Mouse (Mus musculus): ENCODE data around the gene Zdhhc9. TPM values are rescaled to one million over a fixed set of nuclear protein-coding genes. Genes with fewer than 3 reads are reported as not detected.
A peak's percentile ranks its signal among the peaks of the same experiment; 100 is the strongest.

Gene Zdhhc9
- polyA plus RNA-seq, 1 experiment from 2014 or later: 3.6 TPM

- Histone ChIP-seq H3K9me3 (no peaks in the 10 kb centered on the region), H3K36me3 (replicated peaks) (peaks cover 4% of the 10 kb centered on the region; the same call in 1 of the 2 replicates), H3K27me3 (ENCODE audit: poor library complexity, severe bottlenecking) (no peaks in the 10 kb centered on the region), H3K4me1 (peaks cover 7% of the 10 kb centered on the region), H3K27ac (no peak overlapping the region), H3K4me3 (no peak overlapping the region)
- 83% methylated on average over 4 of the region's 4 CpGs for WGBS
- no peak for DNase-seq (ENCODE audit: extremely low spot score, low spot score)
Measured at GRCm38 (mm10) chrX:48202995-48203394, 5.7 kb downstream of the Zdhhc9 start.

GRCm38 (mm10) chrX:48202436-48202835 lies 6.2 kb downstream of the Zdhhc9 start:
- Histone ChIP-seq H3K27me3 (ENCODE audit: poor library complexity, severe bottlenecking) (no peaks in the 10 kb centered on the region), H3K36me3 (replicated peaks) (peaks cover 4% of the 10 kb centered on the region; the same call in 1 of the 2 replicates), H3K4me1 (peaks cover 3% of the 10 kb centered on the region), H3K9me3 (no peaks in the 10 kb centered on the region), H3K27ac (no peak overlapping the region), H3K4me3 (no peak overlapping the region)
- no peak for DNase-seq (ENCODE audit: extremely low spot score, low spot score)
- WGBS: 92% methylated on average over 7 of the region's 7 CpGs

- DNase-seq (ENCODE audit: extremely low spot score, low spot score): no peak
- peaks cover 4% of the 10 kb centered on the region; the same call in 1 of the 2 replicates for H3K36me3 ChIP-seq (replicated peaks)
- no peaks in the 10 kb centered on the region for H3K9me3 ChIP-seq
- no peaks in the 10 kb centered on the region for H3K27me3 ChIP-seq (ENCODE audit: poor library complexity, severe bottlenecking)
- no peak overlapping the region for H3K4me3 ChIP-seq
- no peak overlapping the region for H3K27ac ChIP-seq
- no peaks in the 10 kb centered on the region for H3K4me1 ChIP-seq
- WGBS: 84% methylated on average over 7 of the region's 7 CpGs
Measured at GRCm38 (mm10) chrX:48201973-48202372, 6.7 kb downstream of the Zdhhc9 start.

GRCm38 (mm10) chrX:48200699-48201098 lies 8.0 kb downstream of the Zdhhc9 start:
- H3K9me3 ChIP-seq: no peaks in the 10 kb centered on the region
- H3K4me3 ChIP-seq: no peak overlapping the region
- peaks cover 5% of the 10 kb centered on the region; the same call in 1 of the 2 replicates for H3K36me3 ChIP-seq (replicated peaks)
- H3K4me1 ChIP-seq: no peaks in the 10 kb centered on the region
- no peak for DNase-seq (ENCODE audit: extremely low spot score, low spot score)
- no peaks in the 10 kb centered on the region for H3K27me3 ChIP-seq (ENCODE audit: poor library complexity, severe bottlenecking)
- H3K27ac ChIP-seq: no peak overlapping the region
- WGBS: 92% methylated on average over 3 of the region's 3 CpGs

DNA sequence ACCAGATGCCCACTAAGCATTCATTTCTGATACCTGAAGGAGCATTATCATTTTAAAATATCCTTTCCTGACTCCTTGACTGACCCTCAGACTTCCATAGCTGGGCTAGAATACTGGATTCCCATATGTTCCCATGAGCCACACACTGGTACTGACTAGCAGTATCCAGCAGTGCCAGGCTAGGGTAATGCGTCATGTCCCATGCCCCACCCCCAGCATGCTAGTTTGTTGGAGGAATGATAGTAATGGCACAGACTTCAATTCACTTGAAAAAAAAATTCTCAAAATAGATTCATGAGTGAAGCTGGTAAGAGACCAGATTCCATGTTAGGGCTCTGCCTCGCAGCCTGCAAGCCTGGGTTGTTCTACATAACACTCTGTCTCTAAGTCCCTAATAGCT lies 9.7 kb downstream of the Zdhhc9 start:
- no peak for DNase-seq (ENCODE audit: extremely low spot score, low spot score)
- Histone ChIP-seq H3K36me3 (replicated peaks) (peaks cover 11% of the 10 kb centered on the region; the same call in 1 of the 2 replicates), H3K4me1 (no peaks in the 10 kb centered on the region), H3K27me3 (ENCODE audit: poor library complexity, severe bottlenecking) (no peaks in the 10 kb centered on the region), H3K27ac (no peak overlapping the region), H3K9me3 (no peaks in the 10 kb centered on the region), H3K4me3 (no peak overlapping the region)
- WGBS: 92% methylated on average over 2 of the region's 2 CpGs

DNA sequence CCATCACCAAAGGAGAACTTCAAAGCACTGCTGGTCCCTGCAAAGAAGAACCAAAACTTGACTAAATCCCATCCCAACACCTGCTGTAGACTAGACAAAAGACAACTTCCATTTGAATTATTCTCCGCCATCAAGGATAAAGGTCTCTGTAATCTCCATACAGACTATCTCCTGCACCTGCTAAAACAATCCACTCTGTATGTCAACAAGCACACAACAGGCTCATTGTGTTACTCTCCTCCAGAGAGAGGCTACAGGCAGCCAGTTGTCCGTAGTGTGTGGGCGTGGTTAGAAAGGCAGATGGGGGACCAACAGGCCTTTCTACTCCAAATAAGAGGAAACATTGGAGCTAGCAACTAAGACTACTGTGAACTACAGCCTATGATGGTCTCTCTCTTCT lies 10.8 kb downstream of the Zdhhc9 start:
- no peak for DNase-seq (ENCODE audit: extremely low spot score, low spot score)
- Histone ChIP-seq H3K27me3 (ENCODE audit: poor library complexity, severe bottlenecking) (no peaks in the 10 kb centered on the region), H3K4me3 (no peak overlapping the region), H3K4me1 (peaks cover 8% of the 10 kb centered on the region; the same call in 1 of the 2 replicates), H3K36me3 (replicated peaks) (peaks cover 11% of the 10 kb centered on the region; the same call in 1 of the 2 replicates), H3K9me3 (no peaks in the 10 kb centered on the region), H3K27ac (no peak overlapping the region)
- WGBS: 87% methylated on average over 3 of the region's 3 CpGs

GRCm38 (mm10) chrX:48193235-48194152 lies 15.2 kb downstream of the Zdhhc9 start:
- no peaks in the 10 kb centered on the region for H3K27me3 ChIP-seq (ENCODE audit: poor library complexity, severe bottlenecking)
- no peak overlapping the region for H3K4me3 ChIP-seq
- H3K9me3 ChIP-seq: no peaks in the 10 kb centered on the region
- peaks cover 32% of the 10 kb centered on the region for H3K36me3 ChIP-seq (replicated peaks)
- no peak overlapping the region for H3K27ac ChIP-seq
- no peak for DNase-seq (ENCODE audit: extremely low spot score, low spot score)
- WGBS: 77% methylated on average over 14 of the region's 14 CpGs
- peaks cover 8% of the 10 kb centered on the region; the same call in 1 of the 2 replicates for H3K4me1 ChIP-seq

DNA sequence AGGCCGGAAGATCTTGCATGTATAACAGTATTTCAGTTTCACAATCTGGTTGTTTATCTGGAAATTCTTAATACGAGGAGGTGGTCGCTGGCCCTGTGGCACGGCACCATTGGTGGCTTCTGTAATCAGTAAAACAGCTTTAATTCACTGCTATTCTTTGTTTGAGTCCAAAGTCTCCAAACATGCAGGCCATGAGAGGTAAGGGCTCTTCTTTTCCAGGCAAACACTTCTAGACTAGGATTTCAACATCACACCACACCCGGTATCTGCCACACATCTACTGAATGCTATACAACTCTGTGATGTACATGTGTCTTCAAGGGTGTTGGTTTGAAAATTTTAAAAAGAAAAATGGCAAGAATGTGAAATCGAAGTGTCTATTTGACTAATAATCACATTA lies 17.4 kb downstream of the Zdhhc9 start:
- no peaks in the 10 kb centered on the region for H3K9me3 ChIP-seq
- peaks cover 8% of the 10 kb centered on the region; the same call in 1 of the 2 replicates for H3K4me1 ChIP-seq
- DNase-seq (ENCODE audit: extremely low spot score, low spot score): no peak
- 88% methylated on average over 6 of the region's 6 CpGs for WGBS
- H3K4me3 ChIP-seq: no peak overlapping the region
- peaks cover 32% of the 10 kb centered on the region for H3K36me3 ChIP-seq (replicated peaks)
- no peaks in the 10 kb centered on the region for H3K27me3 ChIP-seq (ENCODE audit: poor library complexity, severe bottlenecking)
- H3K27ac ChIP-seq: no peak overlapping the region

DNA sequence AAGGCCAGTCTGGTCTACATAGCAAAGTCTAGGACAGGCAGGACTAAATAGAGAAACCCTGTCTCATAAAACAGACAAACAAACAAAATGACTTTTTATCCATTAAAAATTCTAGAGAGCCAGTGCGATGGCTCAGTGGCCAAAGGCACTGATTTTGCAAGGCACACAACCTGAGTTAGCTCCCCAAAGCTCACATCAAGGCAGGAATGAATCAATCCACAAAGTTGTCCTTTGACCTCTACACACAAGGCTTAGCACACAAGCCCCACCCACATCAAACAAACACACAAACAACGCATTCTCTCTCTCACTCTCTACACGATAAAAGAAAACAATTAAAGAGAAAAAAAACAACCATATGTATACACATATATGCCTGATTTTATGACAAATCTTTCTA lies 24.0 kb downstream of the Zdhhc9 start:
- Histone ChIP-seq H3K4me1 (no peaks in the 10 kb centered on the region), H3K36me3 (replicated peaks) (peaks cover 20% of the 10 kb centered on the region), H3K27me3 (ENCODE audit: poor library complexity, severe bottlenecking) (no peaks in the 10 kb centered on the region), H3K9me3 (no peaks in the 10 kb centered on the region), H3K4me3 (no peak overlapping the region), H3K27ac (no peak overlapping the region)
- DNase-seq (ENCODE audit: extremely low spot score, low spot score): no peak
- 81% methylated on average over 3 of the region's 3 CpGs for WGBS

DNA sequence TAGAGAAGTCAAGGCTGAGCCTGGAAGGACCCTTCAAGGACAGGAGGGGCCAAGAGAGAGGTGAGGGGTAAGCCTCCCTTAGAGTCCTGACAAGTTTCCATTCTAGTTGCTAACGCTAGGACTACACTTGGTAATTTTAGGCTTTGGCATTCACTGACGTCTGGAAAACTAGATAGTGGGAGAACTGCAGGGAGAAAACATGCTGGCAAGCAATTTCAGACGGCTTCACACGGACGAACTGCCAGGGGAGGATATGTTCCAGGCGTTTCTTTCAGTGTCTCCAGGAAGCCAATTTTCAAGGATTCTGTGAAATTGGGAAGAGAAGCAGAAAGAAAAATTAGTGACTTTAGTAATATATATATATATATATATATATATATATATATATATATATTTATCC lies 26.8 kb downstream of the Zdhhc9 start:
- WGBS: 86% methylated on average over 6 of the region's 6 CpGs
- DNase-seq (ENCODE audit: extremely low spot score, low spot score): no peak
- no peak overlapping the region for H3K4me3 ChIP-seq
- no peak overlapping the region for H3K27ac ChIP-seq
- peaks cover 21% of the 10 kb centered on the region for H3K36me3 ChIP-seq (replicated peaks)
- H3K27me3 ChIP-seq (ENCODE audit: poor library complexity, severe bottlenecking): no peaks in the 10 kb centered on the region
- no peaks in the 10 kb centered on the region for H3K9me3 ChIP-seq
- no peaks in the 10 kb centered on the region for H3K4me1 ChIP-seq

GRCm38 (mm10) chrX:48170368-48170767 lies 38.3 kb downstream of the Zdhhc9 start:
- peak; percentile 31 for DNase-seq (ENCODE audit: extremely low spot score, low spot score)
- H3K27me3 ChIP-seq (ENCODE audit: poor library complexity, severe bottlenecking): no peaks in the 10 kb centered on the region
- H3K4me1 ChIP-seq: peaks cover 31% of the 10 kb centered on the region
- peaks cover 12% of the 10 kb centered on the region for H3K36me3 ChIP-seq (replicated peaks)
- H3K27ac ChIP-seq: peak overlapping the region; percentile 62; the same call in 1 of the 2 replicates
- H3K9me3 ChIP-seq: 0 out of 2 replicates have a peak, but pooled peaks cover 4% of the 10 kb centered on the region
- H3K4me3 ChIP-seq: no peak overlapping the region
- 41% methylated on average over 1 of the region's 1 CpGs for WGBS

GRCm38 (mm10) chrX:48169892-48170291 lies 38.8 kb downstream of the Zdhhc9 start:
- no peak overlapping the region for H3K4me3 ChIP-seq
- 0 out of 2 replicates have a peak overlapping the region, but pooled peaks have one; percentile 62 for H3K27ac ChIP-seq
- DNase-seq (ENCODE audit: extremely low spot score, low spot score): peak; percentile 31
- peaks cover 7% of the 10 kb centered on the region for H3K36me3 ChIP-seq (replicated peaks)
- WGBS: 52% methylated on average over 1 of the region's 1 CpGs
- no peaks in the 10 kb centered on the region for H3K9me3 ChIP-seq
- H3K27me3 ChIP-seq (ENCODE audit: poor library complexity, severe bottlenecking): no peaks in the 10 kb centered on the region
- H3K4me1 ChIP-seq: peaks cover 31% of the 10 kb centered on the region

- WGBS: 93% methylated on average over 11 of the region's 11 CpGs
- Histone ChIP-seq H3K27me3 (ENCODE audit: poor library complexity, severe bottlenecking) (no peaks in the 10 kb centered on the region), H3K36me3 (replicated peaks) (no peaks in the 10 kb centered on the region), H3K27ac (no peak overlapping the region), H3K4me3 (no peak overlapping the region), H3K9me3 (no peaks in the 10 kb centered on the region), H3K4me1 (peaks cover 10% of the 10 kb centered on the region; the same call in 1 of the 2 replicates)
- DNase-seq (ENCODE audit: extremely low spot score, low spot score): no peak
Measured at GRCm38 (mm10) chrX:48158229-48158919, 50.3 kb downstream of the Zdhhc9 start.

Measured in forebrain, embryonic 10.5 days (tissue).